Mouse (Mus musculus): ENCODE results near the gene Gm10401. TPM values are rescaled to one million over a fixed set of nuclear protein-coding genes. Genes with fewer than 3 reads are reported as not detected.

The Gm10401 gene
- polyA plus RNA-seq, 1 experiment: not detected

- TF ChIP-seq CTCF (IDR thresholded peaks at IDR 0.05; ENCODE audit: borderline replicate concordance, control insufficient read depth, extremely low read depth, insufficient read depth, low read length, poor library complexity) (no peak), POLR2A (IDR thresholded peaks at IDR 0.05; ENCODE audit: control insufficient read depth, extremely low read depth, insufficient read depth, low read length, poor library complexity) (no peak)
These were observed 48.4 kb downstream of the Gm10401 start for GRCm38 (mm10) chr5:115049692-115050091.

More at GRCm38 (mm10) chr5:115049692-115050091, 48.4 kb downstream of the Gm10401 start:
- no peak overlapping the region for H3K27ac ChIP-seq (ENCODE audit: control insufficient read depth, insufficient read depth, low read length)
- peaks cover 17% of the 10 kb centered on the region for H3K4me1 ChIP-seq (replicated peaks; ENCODE audit: control insufficient read depth, insufficient read depth, low read length)
- no peak overlapping the region for H3K4me3 ChIP-seq (ENCODE audit: control insufficient read depth, insufficient read depth, low read length)
- H3K36me3 ChIP-seq (ENCODE audit: control insufficient read depth, insufficient read depth, low read length): no peaks in the 10 kb centered on the region
- no peaks in the 10 kb centered on the region for H3K27me3 ChIP-seq (ENCODE audit: control insufficient read depth, insufficient read depth, low read length)
- DNase-seq: no peak
- 78% methylated on average over 6 of the region's 6 CpGs for WGBS

Other genes with a start within 250 kb of the Gm10401 start
- not detected in 2 replicates for gene 4930519G04Rik, start 244.6 kb downstream of the Gm10401 start, polyA plus RNA-seq (2012; rRNA removed)
- 0.04 TPM in 1 of 2 replicates, not detected in the other for gene Gm9936, start 239.6 kb downstream of the Gm10401 start, polyA plus RNA-seq (2012; rRNA removed)
- 22.0 and 31.7 TPM in 2 replicates for gene Oasl2, start 201.4 kb downstream of the Gm10401 start, polyA plus RNA-seq (2012; rRNA removed)
- gene Oasl1, start 175.1 kb downstream of the Gm10401 start, polyA plus RNA-seq (2012; rRNA removed): 20.1 and 20.7 TPM in 2 replicates
- gene 2210016L21Rik, start 156.1 kb downstream of the Gm10401 start, polyA plus RNA-seq (2012; rRNA removed): 25.6 and 29.9 TPM in 2 replicates
- gene Hnf1a, start 127.2 kb downstream of the Gm10401 start, polyA plus RNA-seq (2012; rRNA removed): 4.0 and 4.1 TPM in 2 replicates
- gene Sppl3, start 87.2 kb downstream of the Gm10401 start, polyA plus RNA-seq (2012; rRNA removed): 112 and 124 TPM in 2 replicates
- 99.6 and 101 TPM in 2 replicates for gene Acads, start 21.1 kb upstream of the Gm10401 start, polyA plus RNA-seq (2012; rRNA removed)
- gene Unc119b, start 36.7 kb upstream of the Gm10401 start, polyA plus RNA-seq (2012; rRNA removed): 67.3 and 68.6 TPM in 2 replicates
- gene Mlec, start 59.9 kb upstream of the Gm10401 start, polyA plus RNA-seq (2012; rRNA removed): 95.0 and 98.5 TPM in 2 replicates
- gene Cabp1, start 96.1 kb upstream of the Gm10401 start, polyA plus RNA-seq (2012; rRNA removed): 0.50 and 0.58 TPM in 2 replicates
- 166 and 189 TPM in 2 replicates for gene Pop5, start 137.5 kb upstream of the Gm10401 start, polyA plus RNA-seq (2012; rRNA removed)
- gene Rnf10, start 174.6 kb upstream of the Gm10401 start, polyA plus RNA-seq (2012; rRNA removed): 178 and 224 TPM in 2 replicates
- 11.6 and 12.5 TPM in 2 replicates for gene Coq5, start 181.4 kb upstream of the Gm10401 start, polyA plus RNA-seq (2012; rRNA removed)
- gene Dynll1, start 202.7 kb upstream of the Gm10401 start, polyA plus RNA-seq (2012; rRNA removed): 407 and 496 TPM in 2 replicates
- 67.6 and 92.9 TPM in 2 replicates for gene Srsf9, start 228.9 kb upstream of the Gm10401 start, polyA plus RNA-seq (2012; rRNA removed)
- 10.1 and 11.3 TPM in 2 replicates for gene Gatc, start 242.9 kb upstream of the Gm10401 start, polyA plus RNA-seq (2012; rRNA removed)
- gene Triap1, start 242.9 kb upstream of the Gm10401 start, polyA plus RNA-seq (2012; rRNA removed): 10.7 and 12.8 TPM in 2 replicates

Measured in thymus, adult 2 months (tissue).